Mouse (Mus musculus) fat pad, adult 2 months (tissue): ENCODE data around the gene Scyl2.

Source experiments
- DNase-seq: peaks from one replicate; pipeline ENCODE4 v3.0.0-alpha.2; 2011; ENCODE audit warnings: low read depth, low spot score; ENCODE audit errors: extremely low read depth

The Scyl2 gene

DNA sequence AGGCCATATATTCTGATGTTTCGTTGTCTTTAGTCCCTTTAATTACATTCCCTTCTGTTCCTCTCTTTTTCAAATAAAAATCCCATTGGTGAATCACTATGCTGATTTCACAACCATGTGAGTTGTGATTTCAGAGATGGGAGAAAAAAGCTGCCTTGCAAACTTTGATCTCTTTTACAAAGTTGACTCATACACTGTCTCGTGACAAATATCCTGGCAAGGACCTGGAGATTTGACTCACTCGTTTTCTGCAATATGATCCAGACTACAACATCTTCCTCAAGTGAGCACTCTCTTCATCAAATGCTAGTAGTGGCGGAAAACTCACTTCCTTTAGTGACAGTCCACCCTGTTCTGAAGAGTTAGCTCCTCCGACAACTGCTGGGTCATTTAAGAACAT, 86.8 kb downstream of the Scyl2 start:
- DNase-seq = no peak

DNA sequence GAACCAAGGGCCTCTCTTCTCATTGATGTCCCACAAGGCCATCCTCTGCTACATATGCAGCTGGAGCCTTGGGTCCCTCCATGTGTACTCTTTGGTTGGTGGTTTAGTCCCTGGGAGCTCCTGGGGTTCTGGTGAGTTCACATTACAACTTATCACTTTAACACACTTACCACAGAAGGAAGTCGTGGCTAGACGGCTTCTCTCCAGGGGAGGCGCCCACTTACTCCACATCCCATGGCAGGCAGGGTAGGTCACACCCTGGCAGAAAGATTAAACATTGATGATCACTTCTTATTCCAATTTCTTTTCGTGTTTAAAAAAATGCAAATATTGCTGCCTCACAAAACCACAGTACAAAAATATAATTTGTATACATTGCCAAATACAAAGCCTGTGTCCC, 88.8 kb downstream of the Scyl2 start:
- DNase-seq = no peak

DNA sequence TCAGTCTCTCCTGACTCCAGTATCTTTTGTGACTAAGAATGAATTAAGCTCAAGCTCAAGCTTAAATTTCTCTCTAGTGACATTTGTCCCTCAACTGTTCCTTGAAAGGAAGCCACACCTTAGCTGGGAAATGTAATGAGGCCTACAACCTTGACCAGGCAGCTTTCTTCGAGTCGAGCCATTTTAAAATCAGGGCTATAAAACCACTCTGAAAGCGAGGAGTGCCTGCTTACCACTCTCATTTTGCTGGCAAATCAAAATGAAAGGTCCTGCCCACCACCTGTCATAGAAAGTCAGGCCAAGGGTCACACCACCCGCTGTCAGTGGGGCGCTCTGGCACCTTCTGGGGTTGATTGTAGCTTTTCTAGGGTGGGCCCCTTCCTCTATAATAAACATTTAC, 90.2 kb downstream of the Scyl2 start:
- no peak for DNase-seq

DNA sequence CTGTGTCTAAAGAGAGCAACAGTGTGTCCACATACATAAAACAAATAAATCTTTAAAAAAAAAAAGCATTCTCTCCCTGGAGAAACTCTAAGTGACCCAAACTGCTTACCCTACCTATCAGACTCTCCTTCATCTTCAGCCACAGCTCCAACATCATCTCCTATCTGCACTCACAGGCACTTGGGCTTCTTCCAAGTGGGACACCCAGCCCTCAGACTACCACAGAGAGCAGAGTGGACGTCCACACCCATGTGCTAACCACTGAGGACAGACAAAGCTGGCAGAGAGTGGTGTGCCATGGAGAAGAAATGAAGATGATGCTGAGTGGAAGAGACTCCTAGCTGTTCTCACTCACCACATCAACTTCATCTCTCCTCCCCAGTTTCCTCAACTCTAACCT, 90.6 kb downstream of the Scyl2 start:
- no peak for DNase-seq

GRCm38 (mm10) chr10:89594309-89594708, 91.8 kb downstream of the Scyl2 start:
- DNase-seq = no peak

GRCm38 (mm10) chr10:89592797-89593196, 93.3 kb downstream of the Scyl2 start:
- no peak for DNase-seq

GRCm38 (mm10) chr10:89589877-89590276, 96.2 kb downstream of the Scyl2 start:
- DNase-seq = no peak
